Mouse (Mus musculus): ENCODE data around the gene Prelp. TPM values are rescaled to one million over a fixed set of nuclear protein-coding genes. Genes with fewer than 3 reads are reported as not detected.

The Prelp gene
- total and polyA plus RNA-seq, 2 experiments from 2014 or later: 6.1 to 8.0 TPM

DNA sequence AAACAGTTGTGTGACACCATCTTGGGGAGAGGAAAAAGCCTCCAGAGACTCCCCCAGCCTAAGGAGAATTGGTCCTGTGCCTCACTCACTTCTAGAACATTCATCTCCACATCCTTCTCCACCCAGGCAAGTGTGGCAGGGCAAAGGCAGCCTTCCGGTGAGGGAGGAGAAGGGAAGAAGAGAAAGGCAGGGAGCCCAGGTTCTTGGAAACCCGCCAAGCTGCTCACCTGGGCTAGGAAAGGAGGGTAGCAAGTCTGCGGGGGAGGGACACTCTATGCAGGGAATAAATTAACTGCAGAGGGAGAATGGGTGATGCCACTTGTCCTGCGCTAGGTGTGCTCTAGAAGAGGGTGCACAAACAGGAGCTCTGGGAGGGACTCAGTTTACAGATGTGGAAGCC is 10.2 kb downstream of the Prelp start:
- TF ChIP-seq CTCF (IDR thresholded peaks at IDR 0.05; ENCODE audit: low read depth): no peak
- no peak overlapping the region for H3K4me3 ChIP-seq (ENCODE audit: low read length)

GRCm38 (mm10) chr1:133910108-133910507 is 11.1 kb downstream of the Prelp start:
- ATAC-seq: no peak
- no peaks in the 10 kb centered on the region for H3K9me3 ChIP-seq (ENCODE audit: low read length)
- no peak overlapping the region for H3K4me2 ChIP-seq (ENCODE audit: low read depth, low read length)
- no peaks in the 10 kb centered on the region for H3K36me3 ChIP-seq (ENCODE audit: insufficient read depth, low read length)
- 88% methylated on average over 7 of the region's 7 CpGs for WGBS
- H3K9ac ChIP-seq (replicated peaks; ENCODE audit: low read length): no peak overlapping the region
- peaks cover 20% of the 10 kb centered on the region for H3K4me1 ChIP-seq (ENCODE audit: insufficient read depth, low read length)
- H3K4me3 ChIP-seq (ENCODE audit: low read length): no peak overlapping the region
- DNase-seq (ENCODE audit: low spot score): no peak
- H3K27ac ChIP-seq: no peak overlapping the region
- no peaks in the 10 kb centered on the region for H3K27me3 ChIP-seq (ENCODE audit: insufficient read depth, low read length)
- TF ChIP-seq CTCF (IDR thresholded peaks at IDR 0.05; ENCODE audit: low read depth): no peak

More for the DNA sequence above, 10.2 kb downstream of the Prelp start:
- 68% methylated on average over 4 of the region's 4 CpGs for WGBS
- no peak overlapping the region for H3K9ac ChIP-seq (replicated peaks; ENCODE audit: low read length)
- no peaks in the 10 kb centered on the region for H3K9me3 ChIP-seq (ENCODE audit: low read length)
- no peak overlapping the region for H3K27ac ChIP-seq
- no peak overlapping the region for H3K4me2 ChIP-seq (ENCODE audit: low read depth, low read length)
- H3K27me3 ChIP-seq (ENCODE audit: insufficient read depth, low read length): no peaks in the 10 kb centered on the region
- DNase-seq (ENCODE audit: low spot score) (no peak), ATAC-seq (no peak)
- peaks cover 20% of the 10 kb centered on the region for H3K4me1 ChIP-seq (ENCODE audit: insufficient read depth, low read length)
- no peaks in the 10 kb centered on the region for H3K36me3 ChIP-seq (ENCODE audit: insufficient read depth, low read length)

- H3K27ac ChIP-seq: peak overlapping the region; percentile 86
- peak overlapping the region; percentile 69 for H3K4me2 ChIP-seq (ENCODE audit: low read depth, low read length)
- no peaks in the 10 kb centered on the region for H3K36me3 ChIP-seq (ENCODE audit: insufficient read depth, low read length)
- 7% methylated on average over 27 of the region's 27 CpGs for WGBS
- peaks cover 20% of the 10 kb centered on the region for H3K4me1 ChIP-seq (ENCODE audit: insufficient read depth, low read length)
- DNase-seq (ENCODE audit: low spot score) (peak; percentile 64), ATAC-seq (peak; percentile 42)
- no peaks in the 10 kb centered on the region for H3K9me3 ChIP-seq (ENCODE audit: low read length)
- peak overlapping the region; percentile 34 for H3K4me3 ChIP-seq (ENCODE audit: low read length)
- peak overlapping the region; percentile 50 for H3K9ac ChIP-seq (replicated peaks; ENCODE audit: low read length)
- no peak for TF ChIP-seq CTCF (IDR thresholded peaks at IDR 0.05; ENCODE audit: low read depth)
- H3K27me3 ChIP-seq (ENCODE audit: insufficient read depth, low read length): no peaks in the 10 kb centered on the region
Measured at GRCm38 (mm10) chr1:133908659-133909575, 12.3 kb downstream of the Prelp start.

DNA sequence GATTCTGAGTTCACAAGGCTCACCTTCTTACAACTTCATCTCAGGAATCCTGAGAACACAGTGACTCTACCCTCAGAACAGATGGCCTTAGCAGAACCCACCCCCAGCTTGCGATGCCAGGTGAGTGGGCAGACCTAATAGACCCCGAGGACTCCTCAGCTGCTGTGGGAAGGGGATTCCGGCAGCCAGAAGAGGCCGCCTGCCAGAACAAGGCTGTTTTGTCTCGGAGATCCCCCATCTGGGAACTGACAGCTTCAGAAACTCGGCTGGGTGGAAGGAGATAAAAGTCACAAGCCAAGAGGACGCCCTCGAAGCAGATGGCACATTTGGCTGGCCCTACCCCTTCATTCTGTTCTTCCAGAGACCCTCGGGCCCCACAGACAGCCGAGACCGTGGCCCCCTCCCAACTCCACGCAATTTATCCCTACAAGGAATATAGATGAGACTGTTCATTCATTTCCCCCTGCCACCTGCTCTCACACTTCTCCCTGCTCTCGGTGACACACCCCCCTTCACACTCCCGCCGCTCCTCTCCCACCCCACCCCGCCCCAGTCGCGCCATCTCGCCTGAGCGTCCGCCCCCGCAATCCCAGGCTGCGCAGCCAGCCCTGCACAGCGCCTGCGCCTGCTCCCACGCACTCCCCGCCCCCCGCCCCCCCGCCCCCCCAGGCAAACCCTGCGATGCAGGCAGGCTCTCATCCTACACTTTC is 13.1 kb downstream of the Prelp start, which contains the start of gene Optc:
Gene Optc (minus strand): TSS at position 51 of the 710 bp plus-strand sequence.
- DNase-seq (ENCODE audit: low spot score) (peak; percentile 86), ATAC-seq (peak; percentile 91)
- WGBS: 2% methylated on average over 30 of the region's 30 CpGs
- H3K4me2 ChIP-seq (ENCODE audit: low read depth, low read length): peak within 1 kb of the TSS; percentile 69
- H3K36me3 ChIP-seq (ENCODE audit: insufficient read depth, low read length): no peaks in the 10 kb centered on the region
- peak within 1 kb of the TSS; percentile 50 for H3K9ac ChIP-seq (replicated peaks; ENCODE audit: low read length)
- H3K27ac ChIP-seq: peak within 1 kb of the TSS; percentile 86
- no peak for TF ChIP-seq CTCF (IDR thresholded peaks at IDR 0.05; ENCODE audit: low read depth)
- H3K27me3 ChIP-seq (ENCODE audit: insufficient read depth, low read length): no peaks in the 10 kb centered on the region
- peaks cover 20% of the 10 kb centered on the region for H3K4me1 ChIP-seq (ENCODE audit: insufficient read depth, low read length)
- H3K4me3 ChIP-seq (ENCODE audit: low read length): peak within 1 kb of the TSS; percentile 34
- no peaks in the 10 kb centered on the region for H3K9me3 ChIP-seq (ENCODE audit: low read length)

DNA sequence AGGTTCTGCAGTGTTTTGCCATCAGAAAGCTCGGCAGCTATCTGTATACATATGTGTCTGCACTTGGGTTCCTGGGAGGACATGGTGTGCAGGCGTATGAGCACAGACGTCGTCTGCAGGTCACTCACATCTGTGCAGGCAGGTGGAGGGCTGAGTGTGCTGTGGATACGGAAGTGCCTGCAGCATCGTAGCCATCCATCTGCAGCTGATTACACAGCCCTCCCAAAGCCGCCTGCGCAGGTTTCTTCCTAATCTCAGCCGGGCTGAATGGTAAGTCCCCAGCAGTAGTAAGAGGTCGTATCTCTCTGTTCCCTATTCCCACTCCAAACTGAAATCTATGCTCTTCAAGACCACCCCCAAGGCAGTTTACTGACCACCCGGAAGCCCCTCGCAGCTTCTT is 14.8 kb downstream of the Prelp start:
- no peaks in the 10 kb centered on the region for H3K36me3 ChIP-seq (ENCODE audit: insufficient read depth, low read length)
- H3K27ac ChIP-seq: peak overlapping the region; percentile 16; the same call in 1 of the 2 replicates
- WGBS: 47% methylated on average over 12 of the region's 12 CpGs
- no peaks in the 10 kb centered on the region for H3K9me3 ChIP-seq (ENCODE audit: low read length)
- peaks cover 20% of the 10 kb centered on the region for H3K4me1 ChIP-seq (ENCODE audit: insufficient read depth, low read length)
- no peak for ATAC-seq
- peak overlapping the region; percentile 16; the same call in 1 of the 2 replicates for H3K4me2 ChIP-seq (ENCODE audit: low read depth, low read length)
- no peak for DNase-seq (ENCODE audit: low spot score)
- no peak for TF ChIP-seq CTCF (IDR thresholded peaks at IDR 0.05; ENCODE audit: low read depth)
- H3K9ac ChIP-seq (replicated peaks; ENCODE audit: low read length): no peak overlapping the region
- no peak overlapping the region for H3K4me3 ChIP-seq (ENCODE audit: low read length)
- no peaks in the 10 kb centered on the region for H3K27me3 ChIP-seq (ENCODE audit: insufficient read depth, low read length)

DNA sequence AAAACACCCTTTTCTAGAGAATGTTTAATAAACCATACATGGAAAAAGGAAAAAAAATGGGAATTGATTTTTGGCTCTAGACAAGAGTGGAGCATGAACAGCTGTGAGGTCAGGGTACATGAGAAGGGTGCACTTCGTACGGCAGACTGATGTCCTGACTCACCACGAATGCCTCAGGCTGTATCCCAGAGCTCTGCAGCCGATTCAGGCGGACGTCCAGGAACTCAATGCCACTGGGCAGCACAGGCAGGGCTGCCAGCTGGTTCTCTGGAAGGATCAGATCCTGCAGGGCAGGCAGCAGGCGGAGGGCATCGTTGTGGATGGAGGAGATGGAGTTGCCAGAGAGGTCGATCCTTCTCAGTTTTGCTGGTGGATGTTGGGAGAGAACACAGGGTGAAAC is 20.4 kb downstream of the Prelp start:
- TF ChIP-seq CTCF (IDR thresholded peaks at IDR 0.05; ENCODE audit: low read depth): no peak
- no peak overlapping the region for H3K4me2 ChIP-seq (ENCODE audit: low read depth, low read length)
- ATAC-seq (no peak), DNase-seq (ENCODE audit: low spot score) (peak; percentile 57)
- H3K36me3 ChIP-seq (ENCODE audit: insufficient read depth, low read length): no peaks in the 10 kb centered on the region
- WGBS: 42% methylated on average over 9 of the region's 9 CpGs
- no peak overlapping the region for H3K4me3 ChIP-seq (ENCODE audit: low read length)
- no peak overlapping the region for H3K27ac ChIP-seq
- H3K9ac ChIP-seq (replicated peaks; ENCODE audit: low read length): no peak overlapping the region
- no peaks in the 10 kb centered on the region; the same call in 1 of the 2 replicates for H3K4me1 ChIP-seq (ENCODE audit: insufficient read depth, low read length)
- H3K27me3 ChIP-seq (ENCODE audit: insufficient read depth, low read length): no peaks in the 10 kb centered on the region
- H3K9me3 ChIP-seq (ENCODE audit: low read length): no peaks in the 10 kb centered on the region
